Mouse (Mus musculus) limb, embryonic 11.5 days (tissue): ENCODE measurements around the gene Ring1. TPM values are rescaled to one million over a fixed set of nuclear protein-coding genes. Genes with fewer than 3 reads are reported as not detected.

Experiments
- ATAC-seq: fragments of 200-750 bp; cut with Nextera tagmentation; 2 replicates; pipeline ENCODE4 v1.8.0; 2017; ENCODE audit warnings: low read depth; ENCODE audit not compliant: insufficient number of reproducible peaks, low FRiP score, low TSS enrichment
- DNase-seq: peaks from one replicate; pipeline ENCODE4 v3.0.0-alpha.2; 2015; ENCODE audit warnings: low spot score
- H3K27ac ChIP-seq: fragments of 300-500 bp; sonication (generic); replicated peaks from 2 replicates; pipeline ENCODE4 v1.5.1; 2014; ENCODE audit warnings: low read depth, mild to moderate bottlenecking, low read length
- H3K27me3 ChIP-seq: fragments of 300-500 bp; sonication (generic); 2 replicates; pipeline ENCODE4 v1.6.1; 2014; ENCODE audit warnings: mild to moderate bottlenecking, low read length, mixed read lengths; ENCODE audit not compliant: control insufficient read depth, insufficient read depth
- H3K36me3 ChIP-seq: fragments of 300-500 bp; sonication (generic); 2 replicates; pipeline ENCODE4 v1.6.1; 2014; ENCODE audit warnings: mild to moderate bottlenecking, low read length, moderate library complexity, mixed read lengths; ENCODE audit not compliant: control insufficient read depth, insufficient read depth
- H3K4me1 ChIP-seq: fragments of 300-500 bp; sonication (generic); 2 replicates; pipeline ENCODE4 v1.6.1; 2014; ENCODE audit warnings: low read length, mixed read lengths; ENCODE audit not compliant: control insufficient read depth, insufficient read depth
- H3K4me2 ChIP-seq: fragments of 300-500 bp; sonication (generic); 2 replicates; pipeline ENCODE4 v1.6.1; 2014; ENCODE audit warnings: low read depth, mild to moderate bottlenecking, moderate library complexity; ENCODE audit not compliant: severe bottlenecking
- H3K4me3 ChIP-seq: fragments of 300-500 bp; sonication (generic); 2 replicates; pipeline ENCODE4 v1.5.1; 2014; ENCODE audit warnings: low read depth, low read length
- H3K9ac ChIP-seq: fragments of 300-500 bp; sonication (generic); 2 replicates; pipeline ENCODE4 v1.6.1; 2014; ENCODE audit warnings: mild to moderate bottlenecking, low read length
- H3K9me3 ChIP-seq: fragments of 300-500 bp; sonication (generic); 2 replicates; pipeline ENCODE4 v1.6.1; 2016; ENCODE audit warnings: low read length; ENCODE audit not compliant: control insufficient read depth
- WGBS: fragments of 180-500 bp; shearing (Covaris S2); extraction: QIAGEN DNeasy Blood & Tissue Kit; methylation state at CpG from one replicate; pipeline ENCODE4 v1.1.7; 2014; 5-methylcytosine and 5-hydroxymethylcytosine counted together
- polyA plus RNA-seq: library from polyadenylated mRNA; unstranded; fragments of >200 nt; fragmentation: Nextera tagmentation; extraction: Ambion mirVana; gene quantifications from 2 replicates; pipeline ENCODE4 v1.2.1, GENCODE M21; 2014

Ring1 gene
- polyA plus RNA-seq, 1 experiment from 2014 or later, result 5.6 TPM

- H3K36me3 ChIP-seq, result peaks cover 18% of the 10 kb centered on the region
- WGBS, result 16% methylated on average over 21 of the region's 21 CpGs
- H3K4me2 ChIP-seq, result peak overlapping the region; percentile 44
- H3K9ac ChIP-seq, result 0 out of 2 replicates have a peak overlapping the region, but pooled peaks have one; percentile 7
- H3K4me1 ChIP-seq, result peaks cover 27% of the 10 kb centered on the region
- no peaks in the 10 kb centered on the region for H3K9me3 ChIP-seq
- H3K27ac ChIP-seq, result no peak overlapping the region
- 0 out of 2 replicates have a peak overlapping the region, but pooled peaks have one; percentile 12 for H3K4me3 ChIP-seq
- peaks cover 2% of the 10 kb centered on the region; the same call in 1 of the 2 replicates for H3K27me3 ChIP-seq
- ATAC-seq (peak; percentile 10; the same call in 1 of the 2 replicates), DNase-seq (no peak)
These were observed 14.0 kb upstream of the Ring1 start for GRCm38 (mm10) chr17:34038440-34038839.

GRCm38 (mm10) chr17:34037241-34037640 lies 12.8 kb upstream of the Ring1 start:
- Histone ChIP-seq H3K27ac (no peak overlapping the region), H3K9ac (no peak overlapping the region), H3K36me3 (peaks cover 18% of the 10 kb centered on the region), H3K27me3 (peaks cover 2% of the 10 kb centered on the region; the same call in 1 of the 2 replicates), H3K4me2 (no peak overlapping the region), H3K4me3 (no peak overlapping the region), H3K4me1 (peaks cover 34% of the 10 kb centered on the region), H3K9me3 (no peaks in the 10 kb centered on the region)
- 94% methylated on average over 7 of the region's 7 CpGs for WGBS
- ATAC-seq, result no peak
- no peak for DNase-seq

GRCm38 (mm10) chr17:34036647-34037046 lies 12.2 kb upstream of the Ring1 start:
- no peak overlapping the region for H3K27ac ChIP-seq
- H3K4me3 ChIP-seq, result no peak overlapping the region
- 81% methylated on average over 10 of the region's 10 CpGs for WGBS
- no peaks in the 10 kb centered on the region for H3K9me3 ChIP-seq
- no peak for ATAC-seq
- H3K9ac ChIP-seq, result no peak overlapping the region
- H3K36me3 ChIP-seq, result peaks cover 18% of the 10 kb centered on the region
- H3K4me1 ChIP-seq, result peaks cover 34% of the 10 kb centered on the region
- H3K4me2 ChIP-seq, result no peak overlapping the region
- no peak for DNase-seq
- peaks cover 2% of the 10 kb centered on the region; the same call in 1 of the 2 replicates for H3K27me3 ChIP-seq

DNA sequence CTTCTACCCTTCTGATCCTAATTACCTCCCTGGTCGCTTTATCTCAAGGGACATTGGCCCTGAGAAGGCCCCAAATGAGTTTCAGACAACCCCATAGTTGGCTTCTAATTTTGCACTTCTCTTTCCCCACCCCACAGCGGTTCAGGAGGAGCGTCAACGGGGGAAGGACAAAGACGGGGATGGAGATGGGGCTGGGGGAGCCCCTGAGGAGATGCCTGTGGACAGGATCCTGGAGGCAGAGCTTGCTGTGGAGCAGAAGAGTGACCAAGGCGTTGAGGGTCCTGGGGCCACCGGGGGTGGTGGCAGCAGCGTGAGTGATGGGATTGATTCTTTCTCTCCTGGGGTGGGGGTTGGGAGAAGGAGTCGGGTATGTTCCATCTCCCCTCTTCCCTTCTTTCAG lies 11.0 kb upstream of the Ring1 start:
- no peak for DNase-seq
- no peak overlapping the region for H3K4me3 ChIP-seq
- no peak overlapping the region for H3K4me2 ChIP-seq
- peaks cover 2% of the 10 kb centered on the region; the same call in 1 of the 2 replicates for H3K27me3 ChIP-seq
- 91% methylated on average over 9 of the region's 9 CpGs for WGBS
- H3K27ac ChIP-seq, result no peak overlapping the region
- H3K4me1 ChIP-seq, result peaks cover 27% of the 10 kb centered on the region
- no peaks in the 10 kb centered on the region for H3K9me3 ChIP-seq
- no peak for ATAC-seq
- H3K9ac ChIP-seq, result no peak overlapping the region; the same call in 1 of the 2 replicates
- H3K36me3 ChIP-seq, result peaks cover 19% of the 10 kb centered on the region

- H3K9me3 ChIP-seq, result no peaks in the 10 kb centered on the region
- ATAC-seq (no peak), DNase-seq (peak; percentile 74)
- 78% methylated on average over 10 of the region's 10 CpGs for WGBS
- H3K36me3 ChIP-seq, result peaks cover 28% of the 10 kb centered on the region
- H3K27ac ChIP-seq, result no peak overlapping the region
- H3K27me3 ChIP-seq, result no peaks in the 10 kb centered on the region
- no peak overlapping the region for H3K4me3 ChIP-seq
- H3K4me2 ChIP-seq, result no peak overlapping the region
- peaks cover 29% of the 10 kb centered on the region for H3K4me1 ChIP-seq
- H3K9ac ChIP-seq, result no peak overlapping the region
These were observed 9.6 kb upstream of the Ring1 start for GRCm38 (mm10) chr17:34034064-34034463.

GRCm38 (mm10) chr17:34033441-34033840 lies 9.0 kb upstream of the Ring1 start:
- Histone ChIP-seq H3K27me3 (no peaks in the 10 kb centered on the region), H3K4me1 (peaks cover 28% of the 10 kb centered on the region), H3K9ac (no peak overlapping the region), H3K4me3 (0 out of 2 replicates have a peak overlapping the region, but pooled peaks have one; percentile 88), H3K36me3 (peaks cover 35% of the 10 kb centered on the region), H3K9me3 (no peaks in the 10 kb centered on the region), H3K27ac (no peak overlapping the region), H3K4me2 (no peak overlapping the region)
- no peak for ATAC-seq
- WGBS, result 93% methylated on average over 9 of the region's 9 CpGs
- DNase-seq, result no peak

DNA sequence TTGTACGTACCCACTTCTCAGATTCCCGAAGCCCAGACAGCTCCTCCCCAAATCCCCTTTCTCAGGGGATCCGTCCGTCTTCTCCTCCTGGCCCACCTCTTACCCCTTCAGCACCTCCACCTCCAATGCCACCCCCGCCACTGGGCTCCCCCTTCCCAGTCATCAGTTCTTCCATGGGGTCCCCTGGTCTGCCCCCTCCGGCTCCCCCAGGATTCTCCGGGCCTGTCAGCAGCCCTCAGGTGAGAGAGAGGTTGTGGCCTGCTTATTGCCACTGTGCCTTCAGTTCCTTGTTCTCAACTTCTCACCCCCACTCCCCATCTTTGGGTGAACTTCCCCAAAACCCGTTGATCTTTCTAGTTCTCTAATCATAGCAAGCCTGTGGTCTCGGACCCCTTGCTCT lies 8.3 kb upstream of the Ring1 start:
- Histone ChIP-seq H3K4me1 (peaks cover 30% of the 10 kb centered on the region), H3K36me3 (peaks cover 36% of the 10 kb centered on the region), H3K4me2 (peak overlapping the region; percentile 99), H3K4me3 (peak overlapping the region; percentile 88), H3K9me3 (no peaks in the 10 kb centered on the region), H3K9ac (peak overlapping the region; percentile 92), H3K27me3 (no peaks in the 10 kb centered on the region), H3K27ac (no peak overlapping the region)
- DNase-seq (no peak), ATAC-seq (no peak)
- 57% methylated on average over 9 of the region's 9 CpGs for WGBS

DNA sequence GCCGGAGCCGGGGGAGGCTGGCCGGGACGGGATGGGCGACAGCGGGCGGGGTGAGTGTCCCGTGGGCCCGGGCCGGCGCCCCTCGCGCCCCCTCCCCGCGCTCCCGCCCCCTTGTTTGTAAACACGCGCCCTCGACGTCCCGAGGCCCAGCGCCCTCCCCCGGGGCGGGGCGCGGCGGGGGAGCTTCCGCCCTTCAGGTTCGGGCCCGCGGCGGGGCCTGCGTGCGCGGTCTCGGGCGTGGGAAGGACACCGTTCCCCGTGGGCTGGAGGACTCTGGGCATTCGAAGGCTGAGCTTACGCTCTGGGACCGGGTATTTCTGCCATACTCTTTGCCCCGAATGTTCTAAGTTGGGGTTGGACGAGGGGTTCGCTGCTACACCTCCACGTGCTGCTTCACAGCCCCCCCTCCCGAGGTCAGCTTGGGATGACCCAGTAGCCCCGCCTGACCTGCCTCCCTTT lies 7.7 kb upstream of the Ring1 start:
- Histone ChIP-seq H3K27ac (peak overlapping the region; percentile 89), H3K9ac (peak overlapping the region; percentile 92), H3K36me3 (peaks cover 31% of the 10 kb centered on the region), H3K4me1 (peaks cover 33% of the 10 kb centered on the region), H3K27me3 (no peaks in the 10 kb centered on the region), H3K4me2 (peak overlapping the region; percentile 99), H3K9me3 (no peaks in the 10 kb centered on the region), H3K4me3 (peak overlapping the region; percentile 88)
- WGBS, result under 1% methylated on average over 43 of the region's 48 CpGs
- peak; percentile 44 for DNase-seq
- ATAC-seq, result no peak
